Mouse (Mus musculus): ENCODE measurements around the gene Gm20662.

- TF ChIP-seq POLR2A (IDR thresholded peaks at IDR 0.05; ENCODE audit: insufficient read depth, low read depth, low read length) (no peak), CTCF (IDR thresholded peaks at IDR 0.05; ENCODE audit: insufficient read depth, low read depth, low read length) (peak; percentile 39; the same call in 1 of the 2 replicates)
Observed at GRCm38 (mm10) chr9:108067900-108068299, 71.8 kb downstream of the Gm20662 start.
